Mouse (Mus musculus): ENCODE data around the gene Klf16.
A peak's percentile ranks its signal among the peaks of the same experiment; 100 is the strongest.

The Klf16 gene

GRCm38 (mm10) chr10:80577195-80578130 lies at the start of gene Klf16:
Gene Klf16, minus strand, starts transcription at chr10:80577321.
- peak; percentile 97 to 98 for DNase-seq

GRCm38 (mm10) chr10:80625764-80626163 lies 48.6 kb upstream of the Klf16 start:
- no peak for DNase-seq

- DNase-seq = peak; percentile 56 to 65
Observed at GRCm38 (mm10) chr10:80623457-80624191, 46.5 kb upstream of the Klf16 start.

GRCm38 (mm10) chr10:80622661-80623456 lies 45.7 kb upstream of the Klf16 start, which contains the start of gene Csnk1g2:
Gene Csnk1g2, plus strand, starts transcription at chr10:80622838.
- peak; percentile 46 to 49 for DNase-seq

GRCm38 (mm10) chr10:80621940-80622660 lies 45.0 kb upstream of the Klf16 start:
- peak; percentile 99 to 100 for DNase-seq

GRCm38 (mm10) chr10:80621690-80621939 lies 44.5 kb upstream of the Klf16 start:
- DNase-seq = no peak

GRCm38 (mm10) chr10:80620796-80621689 lies 43.9 kb upstream of the Klf16 start:
- no peak for DNase-seq

- no peak for DNase-seq
Observed at GRCm38 (mm10) chr10:80620365-80620764, 43.2 kb upstream of the Klf16 start.

GRCm38 (mm10) chr10:80619465-80620244 lies 42.5 kb upstream of the Klf16 start:
- DNase-seq = no peak

- DNase-seq = peak; percentile 57
Observed at GRCm38 (mm10) chr10:80618181-80618580, 41.1 kb upstream of the Klf16 start.

GRCm38 (mm10) chr10:80614351-80614750 lies 37.2 kb upstream of the Klf16 start:
- no peak for DNase-seq

- DNase-seq = no peak
Observed at GRCm38 (mm10) chr10:80613821-80614220, 36.7 kb upstream of the Klf16 start.

GRCm38 (mm10) chr10:80611905-80612304 lies 34.8 kb upstream of the Klf16 start:
- no peak for DNase-seq

GRCm38 (mm10) chr10:80611024-80611423 lies 33.9 kb upstream of the Klf16 start:
- peak in 1 of 2 experiments; percentile 59 for DNase-seq

GRCm38 (mm10) chr10:80610116-80610785 lies 33.1 kb upstream of the Klf16 start:
- no peak for DNase-seq

GRCm38 (mm10) chr10:80609269-80609924 lies 32.3 kb upstream of the Klf16 start:
- no peak for DNase-seq

GRCm38 (mm10) chr10:80608435-80608834 lies 31.3 kb upstream of the Klf16 start:
- no peak for DNase-seq

GRCm38 (mm10) chr10:80606737-80607350 lies 29.7 kb upstream of the Klf16 start:
- DNase-seq = no peak

- DNase-seq = no peak
Observed at GRCm38 (mm10) chr10:80606306-80606705, 29.2 kb upstream of the Klf16 start.

Data from kidney, adult 8-10 months (tissue).